Mouse (Mus musculus): ENCODE measurements at regions not wholly inside any gene's neighbourhood (a gene's known extent, or its start where the extent isn't known, plus 50 kb on each side); places are given as distances from the start of the nearest gene placed in this dataset.
A peak's percentile ranks its signal among the peaks of the same experiment; 100 is the strongest.

- no peak for ATAC-seq (ENCODE audit: poor library complexity, severe bottlenecking)
Observed at GRCm38 (mm10) chr4:48725660-48726348, 62.5 kb downstream of the Cavin4 start.

- no peak for ATAC-seq (ENCODE audit: poor library complexity, severe bottlenecking)
Observed at GRCm38 (mm10) chr4:48726349-48726835, 63.1 kb downstream of the Cavin4 start.

GRCm38 (mm10) chr4:48734854-48735564, 71.7 kb downstream of the Cavin4 start:
- ATAC-seq (ENCODE audit: poor library complexity, severe bottlenecking): peak; percentile 24

GRCm38 (mm10) chr4:48746237-48746636, 82.9 kb downstream of the Cavin4 start:
- ATAC-seq (ENCODE audit: poor library complexity, severe bottlenecking): no peak

GRCm38 (mm10) chr4:48749566-48749965, 86.3 kb downstream of the Cavin4 start:
- ATAC-seq (ENCODE audit: poor library complexity, severe bottlenecking): no peak

GRCm38 (mm10) chr4:48750087-48750486, 86.8 kb downstream of the Cavin4 start:
- no peak for ATAC-seq (ENCODE audit: poor library complexity, severe bottlenecking)

- no peak for ATAC-seq (ENCODE audit: poor library complexity, severe bottlenecking)
Observed at GRCm38 (mm10) chr4:48754466-48755171, 91.3 kb downstream of the Cavin4 start.

- ATAC-seq (ENCODE audit: poor library complexity, severe bottlenecking): no peak
Observed at GRCm38 (mm10) chr4:48760625-48761024, 97.3 kb downstream of the Cavin4 start.

GRCm38 (mm10) chr4:48766458-48766857, 103.1 kb downstream of the Cavin4 start:
- ATAC-seq (ENCODE audit: poor library complexity, severe bottlenecking): no peak

GRCm38 (mm10) chr4:48770403-48770953, 107.2 kb downstream of the Cavin4 start:
- ATAC-seq (ENCODE audit: poor library complexity, severe bottlenecking): no peak

GRCm38 (mm10) chr4:48770954-48771665, 107.8 kb downstream of the Cavin4 start:
- ATAC-seq (ENCODE audit: poor library complexity, severe bottlenecking): no peak

- ATAC-seq (ENCODE audit: poor library complexity, severe bottlenecking): no peak
Observed at GRCm38 (mm10) chr4:48771836-48772235, 108.5 kb downstream of the Cavin4 start.

- no peak for ATAC-seq (ENCODE audit: poor library complexity, severe bottlenecking)
Observed at GRCm38 (mm10) chr4:48779202-48779905, 116.0 kb downstream of the Cavin4 start.

- no peak for ATAC-seq (ENCODE audit: poor library complexity, severe bottlenecking)
Observed at GRCm38 (mm10) chr4:48779955-48780354, 116.6 kb downstream of the Cavin4 start.

- no peak for ATAC-seq (ENCODE audit: poor library complexity, severe bottlenecking)
Observed at GRCm38 (mm10) chr4:48781099-48781498, 117.8 kb downstream of the Cavin4 start.

- no peak for ATAC-seq (ENCODE audit: poor library complexity, severe bottlenecking)
Observed at GRCm38 (mm10) chr4:48782686-48783085, 119.4 kb downstream of the Cavin4 start.

- ATAC-seq (ENCODE audit: poor library complexity, severe bottlenecking): no peak
Observed at GRCm38 (mm10) chr4:48791096-48791495, 127.8 kb downstream of the Cavin4 start.

GRCm38 (mm10) chr4:48803777-48804176, 140.5 kb downstream of the Cavin4 start:
- ATAC-seq (ENCODE audit: poor library complexity, severe bottlenecking): no peak

GRCm38 (mm10) chr4:48808571-48808970, 145.3 kb downstream of the Cavin4 start:
- no peak for ATAC-seq (ENCODE audit: poor library complexity, severe bottlenecking)

- no peak for ATAC-seq (ENCODE audit: poor library complexity, severe bottlenecking)
Observed at GRCm38 (mm10) chr4:48833718-48834117, 170.4 kb downstream of the Cavin4 start.
